In genomic region chr8:121958395-121958794, GRCm38 (mm10) we compare ENCODE assay signal across 31 mouse cellular contexts. TPM values are rescaled to one million over a fixed set of nuclear protein-coding genes. Genes with fewer than 3 reads are reported as not detected.
DNase-seq lines count a peak whose midpoint lies in the region; ATAC-seq and TF ChIP-seq lines count a peak whose summit lies in the region.
"Had no signal": no experiment of that assay in that cellular context is flagged by ENCODE, and none has a peak within 500 bp of the region (broad histone marks: within the 10 kb centered on the region; RNA-seq: fewer than 3 reads in every experiment).

No protein-coding gene starts in this region.

- H3K4me3 ChIP-seq in heart, postnatal 0 days (ENCODE audit: low read depth, low read length): no peak overlapping the region
- no peak overlapping the region for H3K4me3 ChIP-seq in liver, embryonic 13.5 days (replicated peaks)
- no peak overlapping the region for H3K4me3 ChIP-seq in embryonic facial prominence, embryonic 10.5 days
- no peak overlapping the region for H3K4me3 ChIP-seq in small intestine, adult 2 months (ENCODE audit: low read depth, low read length)
- H3K4me3 ChIP-seq: embryonic facial prominence, embryonic 12.5 days; embryonic facial prominence, embryonic 15.5 days; heart, adult 2 months; heart, embryonic 13.5 days; hindbrain, embryonic 12.5 days; hindbrain, embryonic 15.5 days had no signal

- TF ChIP-seq CTCF in heart, postnatal 0 days (IDR thresholded peaks at IDR 0.05; ENCODE audit: low read depth): 0 out of 2 replicates have a peak, but pooled peaks have one; percentile 0
- no peak for TF ChIP-seq CTCF in small intestine, adult 2 months (IDR thresholded peaks at IDR 0.05; ENCODE audit: extremely low read depth, insufficient read length, insufficient replicate concordance, low read depth, low read length)

- peaks cover 14% of the 10 kb centered on the region; the same call in 1 of the 2 replicates for H3K4me1 ChIP-seq in heart, postnatal 0 days (ENCODE audit: control insufficient read depth, insufficient read depth)
- H3K4me1 ChIP-seq in liver, embryonic 13.5 days (replicated peaks): peaks cover 67% of the 10 kb centered on the region
- H3K4me1 ChIP-seq in embryonic facial prominence, embryonic 10.5 days: peaks cover 5% of the 10 kb centered on the region; the same call in 1 of the 2 replicates
- peaks cover 6% of the 10 kb centered on the region; the same call in 1 of the 2 replicates for H3K4me1 ChIP-seq in small intestine, adult 2 months (ENCODE audit: control insufficient read depth, insufficient read depth, insufficient read length, low read length)

- no peaks in the 10 kb centered on the region for H3K9me3 ChIP-seq in heart, postnatal 0 days (replicated peaks; ENCODE audit: control insufficient read depth, low read length)
- H3K9me3 ChIP-seq in liver, embryonic 13.5 days (replicated peaks): no peaks in the 10 kb centered on the region
- no peaks in the 10 kb centered on the region for H3K9me3 ChIP-seq in embryonic facial prominence, embryonic 10.5 days
- H3K9me3 ChIP-seq: embryonic facial prominence, embryonic 12.5 days; embryonic facial prominence, embryonic 15.5 days; heart, embryonic 13.5 days; hindbrain, embryonic 12.5 days; hindbrain, embryonic 15.5 days had no signal

- no peak for TF ChIP-seq EP300 in heart, postnatal 0 days (IDR thresholded peaks at IDR 0.05; ENCODE audit: low read depth)

- no peak for ATAC-seq in heart, postnatal 0 days (ENCODE audit: insufficient read depth, low read depth)
- no peak for ATAC-seq in liver, embryonic 13.5 days (ENCODE audit: low read depth)
- ATAC-seq: activated CD4-positive, CD25-positive, alpha-beta regulatory T cell, adult 4 months; CD4-positive, CD25-positive, alpha-beta regulatory T cell, adult 4 months; forebrain, embryonic 14.5 days; forebrain, postnatal 0 days had no signal

- no peak for DNase-seq in heart, postnatal 0 days (ENCODE audit: low spot score)
- DNase-seq in heart, adult 9 months (ENCODE audit: low spot score in 2 of 2): no peak
- DNase-seq in liver, embryonic 13.5 days: no peak
- no peak for DNase-seq in liver
- DNase-seq in embryonic facial prominence, embryonic 10.5 days (ENCODE audit: low spot score): peak; percentile 6
- no peak for DNase-seq in adrenal gland, postnatal 4 days (ENCODE audit: low spot score in 2 of 2)
- DNase-seq: adrenal gland, adult 8-10 months; adrenal gland, postnatal 25 days; cerebellum, adult 18-20 months; cerebellum, adult 9-10 months; cerebellum, postnatal 14 days; forebrain, postnatal 0 days; gastrocnemius, postnatal 25 days; heart, adult 2 months had no signal

- H3K27ac ChIP-seq in heart, postnatal 0 days (ENCODE audit: low read depth): no peak overlapping the region
- H3K27ac ChIP-seq in liver, embryonic 13.5 days: no peak overlapping the region
- H3K27ac ChIP-seq in embryonic facial prominence, embryonic 10.5 days (replicated peaks): no peak overlapping the region
- H3K27ac ChIP-seq in small intestine, adult 2 months (ENCODE audit: insufficient read depth, low read depth, low read length): peak overlapping the region; percentile 47; the same call in 1 of the 2 replicates
- H3K27ac ChIP-seq: embryonic facial prominence, embryonic 12.5 days; embryonic facial prominence, embryonic 15.5 days; heart, adult 2 months; heart, embryonic 13.5 days; hindbrain, embryonic 12.5 days; hindbrain, embryonic 15.5 days had no signal

- 90% methylated on average over 1 of the region's 1 CpGs for WGBS in heart, postnatal 0 days
- WGBS in liver, embryonic 13.5 days (ENCODE audit: insufficient replicate concordance): 79% methylated on average over 1 of the region's 1 CpGs
- 98% methylated on average over 1 of the region's 1 CpGs for WGBS in embryonic facial prominence, embryonic 10.5 days
- WGBS in small intestine, adult 2 months: 61% methylated on average over 1 of the region's 1 CpGs

- H3K27me3 ChIP-seq in heart, postnatal 0 days (ENCODE audit: control insufficient read depth, insufficient read depth, low read length): no peaks in the 10 kb centered on the region
- H3K27me3 ChIP-seq in liver, embryonic 13.5 days: no peaks in the 10 kb centered on the region
- no peaks in the 10 kb centered on the region for H3K27me3 ChIP-seq in embryonic facial prominence, embryonic 10.5 days (replicated peaks; ENCODE audit: low read depth, poor library complexity, severe bottlenecking)
- no peaks in the 10 kb centered on the region for H3K27me3 ChIP-seq in small intestine, adult 2 months (ENCODE audit: control insufficient read depth, insufficient read depth, low read length)
- H3K27me3 ChIP-seq: embryonic facial prominence, embryonic 12.5 days; embryonic facial prominence, embryonic 15.5 days; heart, embryonic 13.5 days; hindbrain, embryonic 12.5 days; hindbrain, embryonic 15.5 days had no signal

- H3K36me3 ChIP-seq in heart, postnatal 0 days (replicated peaks; ENCODE audit: control insufficient read depth, insufficient read depth, low read length): peaks cover 11% of the 10 kb centered on the region
- H3K36me3 ChIP-seq in liver, embryonic 13.5 days: peaks cover 44% of the 10 kb centered on the region
- peaks cover 44% of the 10 kb centered on the region for H3K36me3 ChIP-seq in embryonic facial prominence, embryonic 10.5 days (replicated peaks)
- peaks cover 2% of the 10 kb centered on the region; the same call in 1 of the 2 replicates for H3K36me3 ChIP-seq in small intestine, adult 2 months (ENCODE audit: control insufficient read depth, insufficient read depth, low read length)
- H3K36me3 ChIP-seq: hindbrain, embryonic 15.5 days had no signal

- H3K4me2 ChIP-seq in heart, postnatal 0 days (ENCODE audit: low read depth, low read length): no peak overlapping the region
- H3K4me2 ChIP-seq in liver, embryonic 13.5 days: no peak overlapping the region
- H3K4me2 ChIP-seq: embryonic facial prominence, embryonic 12.5 days; embryonic facial prominence, embryonic 15.5 days; heart, embryonic 13.5 days; hindbrain, embryonic 12.5 days; hindbrain, embryonic 15.5 days had no signal

- H3K9ac ChIP-seq in heart, postnatal 0 days (replicated peaks; ENCODE audit: low read depth, low read length): no peak overlapping the region
- 0 out of 2 replicates have a peak overlapping the region, but pooled peaks have one; percentile 11 for H3K9ac ChIP-seq in liver, embryonic 13.5 days
- H3K9ac ChIP-seq: embryonic facial prominence, embryonic 12.5 days; embryonic facial prominence, embryonic 15.5 days; forebrain, postnatal 0 days; heart, embryonic 13.5 days; hindbrain, embryonic 12.5 days; hindbrain, embryonic 15.5 days had no signal

- TF ChIP-seq POLR2A in small intestine, adult 2 months (IDR thresholded peaks at IDR 0.05; ENCODE audit: low read depth, low read length): no peak

RNA-seq across cellular contexts. Expression of gene Banp, which starts 8.8 kb away (rescaled TPM):
- 23.0 and 27.9 TPM in 2 replicates for total RNA-seq in heart, postnatal 0 days (2014; rRNA removed; ENCODE audit: low replicate concordance)
- 10.6 and 17.9 TPM in 2 replicates for polyA plus RNA-seq in heart, postnatal 0 days (2015; fragmentation: Nextera tagmentation; extraction: Ambion mirVana)
- 14.5 and 18.1 TPM in 2 replicates for polyA plus RNA-seq in liver, embryonic 13.5 days (2015; fragmentation: Nextera tagmentation; extraction: Ambion mirVana)
- 55.2 and 64.8 TPM in 2 replicates for polyA plus RNA-seq in embryonic facial prominence, embryonic 10.5 days (2016; fragmentation: Nextera tagmentation; extraction: Ambion mirVana)
- 24.7 and 34.3 TPM in 2 replicates for polyA plus RNA-seq in small intestine, adult 2 months (2012; rRNA removed)
- total RNA-seq in adrenal gland, postnatal 4 days (2021): 10 to 100 TPM; 14.0 to 15.7 TPM

RNA-seq across cellular contexts. Expression of gene Car5a, which starts 13.7 kb away (rescaled TPM):
- not detected in 2 replicates for total RNA-seq in heart, postnatal 0 days (2014; rRNA removed; ENCODE audit: low replicate concordance)
- polyA plus RNA-seq in heart, postnatal 0 days (2015; fragmentation: Nextera tagmentation; extraction: Ambion mirVana): not detected in 2 replicates
- 0.88 and 1.1 TPM in 2 replicates for polyA plus RNA-seq in liver, embryonic 13.5 days (2015; fragmentation: Nextera tagmentation; extraction: Ambion mirVana)
- polyA plus RNA-seq in embryonic facial prominence, embryonic 10.5 days (2016; fragmentation: Nextera tagmentation; extraction: Ambion mirVana): not detected in 2 replicates
- 0.11 TPM in 1 of 2 replicates, not detected in the other for polyA plus RNA-seq in small intestine, adult 2 months (2012; rRNA removed)
- total RNA-seq in adrenal gland, postnatal 4 days (2021): under 1 TPM in 1 of 2 experiments, not detected in 1; 0.76 TPM
- total RNA-seq: adrenal gland, adult 8-10 months; adrenal gland, postnatal 25 days; forebrain, postnatal 0 days; gastrocnemius, adult 8-10 months; gastrocnemius, postnatal 25 days; granulocyte monocyte progenitor cell, adult 5-6 weeks; heart, adult 2 months; heart, postnatal 25 days; hematopoietic stem cell, adult 5-6 weeks had no signal
- polyA plus RNA-seq: C2C12; CD4-positive, CD25-positive, alpha-beta regulatory T cell, adult 4 months; embryonic facial prominence, embryonic 12.5 days; forebrain, embryonic 11.5 days; heart, adult 2 months; heart, embryonic 16.5 days; intestine, embryonic 14.5 days had no signal

RNA-seq across cellular contexts. Expression of gene Slc7a5, which starts 50.9 kb away (rescaled TPM):
- total RNA-seq in heart, postnatal 0 days (2014; rRNA removed; ENCODE audit: low replicate concordance): 24.7 and 27.1 TPM in 2 replicates
- polyA plus RNA-seq in heart, postnatal 0 days (2015; fragmentation: Nextera tagmentation; extraction: Ambion mirVana): 5.8 and 7.1 TPM in 2 replicates
- 32.2 and 37.5 TPM in 2 replicates for polyA plus RNA-seq in liver, embryonic 13.5 days (2015; fragmentation: Nextera tagmentation; extraction: Ambion mirVana)
- 18.7 and 21.0 TPM in 2 replicates for polyA plus RNA-seq in embryonic facial prominence, embryonic 10.5 days (2016; fragmentation: Nextera tagmentation; extraction: Ambion mirVana)
- polyA plus RNA-seq in small intestine, adult 2 months (2012; rRNA removed): 10.9 and 11.5 TPM in 2 replicates
- total RNA-seq in adrenal gland, postnatal 4 days (2021): 10 to 100 TPM; 56.2 to 59.0 TPM
